8 mouse cellular contexts compared by ENCODE assay signal in the genomic region with DNA sequence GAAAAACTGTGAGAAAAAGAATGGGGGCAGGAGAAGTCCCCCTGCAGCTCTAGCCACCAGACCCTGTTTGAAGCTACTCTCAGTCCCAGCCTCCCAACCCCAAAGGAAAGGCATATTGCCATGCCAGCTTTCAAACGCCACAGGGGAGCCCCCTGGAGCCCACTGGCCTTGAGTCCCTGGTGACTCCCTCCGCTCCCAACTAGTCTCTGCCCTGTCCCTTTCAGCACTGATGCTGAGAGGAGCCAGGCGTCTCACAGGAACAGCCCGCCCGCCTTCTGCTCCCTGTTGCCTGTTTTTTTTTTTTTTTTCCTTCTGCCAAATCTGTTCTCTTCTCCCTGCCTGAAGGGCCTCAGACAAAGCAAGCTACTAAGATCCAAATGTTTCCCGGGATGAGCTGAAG. TPM values are rescaled to one million over a fixed set of nuclear protein-coding genes. Genes with fewer than 3 reads are reported as not detected.
DNase-seq lines count a peak whose midpoint lies in the region; ATAC-seq and TF ChIP-seq lines count a peak whose summit lies in the region.

No protein-coding gene starts in this region.

- no peak overlapping the region for H3K4me2 ChIP-seq in lung, embryonic 14.5 days
- no peak overlapping the region for H3K4me2 ChIP-seq in hindbrain, embryonic 15.5 days
- H3K4me2 ChIP-seq in neural tube, embryonic 15.5 days: no peak overlapping the region
- H3K4me2 ChIP-seq in liver, embryonic 12.5 days: no peak overlapping the region

- no peaks in the 10 kb centered on the region for H3K9me3 ChIP-seq in lung, embryonic 14.5 days (ENCODE audit: low read depth, low read length)
- no peaks in the 10 kb centered on the region for H3K9me3 ChIP-seq in hindbrain, embryonic 15.5 days
- H3K9me3 ChIP-seq in neural tube, embryonic 15.5 days (replicated peaks): no peaks in the 10 kb centered on the region
- no peaks in the 10 kb centered on the region for H3K9me3 ChIP-seq in liver, embryonic 12.5 days (replicated peaks)

- H3K4me1 ChIP-seq in lung, embryonic 14.5 days (ENCODE audit: insufficient read depth): peaks cover 10% of the 10 kb centered on the region; the same call in 1 of the 2 replicates
- peaks cover 43% of the 10 kb centered on the region for H3K4me1 ChIP-seq in hindbrain, embryonic 15.5 days (replicated peaks)
- H3K4me1 ChIP-seq in neural tube, embryonic 15.5 days: peaks cover 57% of the 10 kb centered on the region
- peaks cover 2% of the 10 kb centered on the region for H3K4me1 ChIP-seq in liver, embryonic 12.5 days

- DNase-seq in lung, embryonic 14.5 days: peak; percentile 43
- DNase-seq in lung, adult 18-20 months: no peak
- DNase-seq in embryo, embryonic 10.5 days (ENCODE audit: low spot score): peak; percentile 37
- DNase-seq in urinary bladder, postnatal 10 days (ENCODE audit: low spot score): no peak
- no peak for DNase-seq in frontal cortex, postnatal 14 days (ENCODE audit: low spot score in 2 of 2)

- no peak overlapping the region for H3K27ac ChIP-seq in lung, embryonic 14.5 days (ENCODE audit: low read depth)
- H3K27ac ChIP-seq in hindbrain, embryonic 15.5 days (replicated peaks): peak overlapping the region; percentile 58
- H3K27ac ChIP-seq in neural tube, embryonic 15.5 days (replicated peaks): peak overlapping the region; percentile 73
- H3K27ac ChIP-seq in liver, embryonic 12.5 days: no peak overlapping the region

- WGBS in lung, embryonic 14.5 days: 23% methylated on average over 6 of the region's 6 CpGs
- 20% methylated on average over 6 of the region's 6 CpGs for WGBS in hindbrain, embryonic 15.5 days
- WGBS in neural tube, embryonic 15.5 days: 13% methylated on average over 6 of the region's 6 CpGs
- 49% methylated on average over 6 of the region's 6 CpGs for WGBS in liver, embryonic 12.5 days (ENCODE audit: insufficient replicate concordance)

- no peak overlapping the region for H3K9ac ChIP-seq in lung, embryonic 14.5 days
- H3K9ac ChIP-seq in hindbrain, embryonic 15.5 days: no peak overlapping the region
- H3K9ac ChIP-seq in neural tube, embryonic 15.5 days (replicated peaks): no peak overlapping the region
- no peak overlapping the region for H3K9ac ChIP-seq in liver, embryonic 12.5 days

- H3K4me3 ChIP-seq in lung, embryonic 14.5 days (ENCODE audit: low read depth, low read length): no peak overlapping the region
- H3K4me3 ChIP-seq in hindbrain, embryonic 15.5 days: no peak overlapping the region
- no peak overlapping the region for H3K4me3 ChIP-seq in neural tube, embryonic 15.5 days (replicated peaks)
- no peak overlapping the region for H3K4me3 ChIP-seq in liver, embryonic 12.5 days

- ATAC-seq in lung, embryonic 14.5 days (ENCODE audit: insufficient read depth): no peak
- peak; percentile 43 for ATAC-seq in hindbrain, embryonic 15.5 days (ENCODE audit: low FRiP score, low read depth)
- ATAC-seq in neural tube, embryonic 15.5 days (ENCODE audit: low FRiP score): peak; percentile 46; the same call in 1 of the 2 replicates
- ATAC-seq in liver, embryonic 12.5 days: no peak

- TF ChIP-seq CTCF in lung, embryonic 14.5 days (IDR thresholded peaks at IDR 0.05; ENCODE audit: low read depth): no peak

- H3K36me3 ChIP-seq in lung, embryonic 14.5 days (ENCODE audit: insufficient read depth): no peaks in the 10 kb centered on the region
- no peaks in the 10 kb centered on the region for H3K36me3 ChIP-seq in hindbrain, embryonic 15.5 days
- no peaks in the 10 kb centered on the region for H3K36me3 ChIP-seq in neural tube, embryonic 15.5 days
- no peaks in the 10 kb centered on the region for H3K36me3 ChIP-seq in liver, embryonic 12.5 days

- H3K27me3 ChIP-seq in lung, embryonic 14.5 days (ENCODE audit: insufficient read depth, low read length): no peaks in the 10 kb centered on the region
- no peaks in the 10 kb centered on the region for H3K27me3 ChIP-seq in hindbrain, embryonic 15.5 days
- no peaks in the 10 kb centered on the region for H3K27me3 ChIP-seq in neural tube, embryonic 15.5 days (replicated peaks)
- peaks cover 52% of the 10 kb centered on the region for H3K27me3 ChIP-seq in liver, embryonic 12.5 days (replicated peaks)

RNA-seq across cellular contexts. Expression of a gene that starts 10.2 kb away (rescaled TPM):
- polyA plus RNA-seq in lung, embryonic 14.5 days (2014; fragmentation: Nextera tagmentation; extraction: Ambion mirVana): 12.1 and 12.6 TPM in 2 replicates
- 28.2 and 33.4 TPM in 2 replicates for polyA plus RNA-seq in hindbrain, embryonic 15.5 days (2015; fragmentation: Nextera tagmentation; extraction: Ambion mirVana)
- 34.4 and 45.7 TPM in 2 replicates for polyA plus RNA-seq in neural tube, embryonic 15.5 days (2015; fragmentation: Nextera tagmentation; extraction: Ambion mirVana)
- 4.4 and 4.9 TPM in 2 replicates for polyA plus RNA-seq in liver, embryonic 12.5 days (2016; fragmentation: Nextera tagmentation; extraction: Ambion mirVana)

RNA-seq across cellular contexts. Expression of a gene that starts 30.8 kb away (rescaled TPM):
- 0.38 and 0.45 TPM in 2 replicates for polyA plus RNA-seq in lung, embryonic 14.5 days (2014; fragmentation: Nextera tagmentation; extraction: Ambion mirVana)
- polyA plus RNA-seq in hindbrain, embryonic 15.5 days (2015; fragmentation: Nextera tagmentation; extraction: Ambion mirVana): 4.4 and 5.3 TPM in 2 replicates
- polyA plus RNA-seq in neural tube, embryonic 15.5 days (2015; fragmentation: Nextera tagmentation; extraction: Ambion mirVana): 5.9 TPM in 2 replicates
- 39.5 and 42.0 TPM in 2 replicates for polyA plus RNA-seq in liver, embryonic 12.5 days (2016; fragmentation: Nextera tagmentation; extraction: Ambion mirVana)

RNA-seq across cellular contexts. Expression of a gene that starts 41.3 kb away (rescaled TPM):
- 26.0 and 28.4 TPM in 2 replicates for polyA plus RNA-seq in lung, embryonic 14.5 days (2014; fragmentation: Nextera tagmentation; extraction: Ambion mirVana)
- polyA plus RNA-seq in hindbrain, embryonic 15.5 days (2015; fragmentation: Nextera tagmentation; extraction: Ambion mirVana): 9.2 and 10.1 TPM in 2 replicates
- polyA plus RNA-seq in neural tube, embryonic 15.5 days (2015; fragmentation: Nextera tagmentation; extraction: Ambion mirVana): 16.7 and 18.5 TPM in 2 replicates
- polyA plus RNA-seq in liver, embryonic 12.5 days (2016; fragmentation: Nextera tagmentation; extraction: Ambion mirVana): 9.9 and 10.3 TPM in 2 replicates

Comparison
In these comparisons a context has a peak if more than half of its experiments do, and no peak if none do; other contexts are left out.
1. DNase-seq: peak in lung, embryonic 14.5 days (single experiment) and embryo, embryonic 10.5 days (single experiment); none in lung, adult 18-20 months (0 of 2), urinary bladder, postnatal 10 days (single experiment) and frontal cortex, postnatal 14 days (0 of 2).
2. ATAC-seq: peak in hindbrain, embryonic 15.5 days (single experiment) and neural tube, embryonic 15.5 days (single experiment); none in lung, embryonic 14.5 days (single experiment) and liver, embryonic 12.5 days (single experiment).
3. H3K27ac ChIP-seq: peak in hindbrain, embryonic 15.5 days (single experiment) and neural tube, embryonic 15.5 days (single experiment); none in lung, embryonic 14.5 days (single experiment) and liver, embryonic 12.5 days (single experiment).